Mouse (Mus musculus) heart, embryonic 14.5 days (tissue): ENCODE measurements around the gene Ptpn6. TPM values are rescaled to one million over a fixed set of nuclear protein-coding genes. Genes with fewer than 3 reads are reported as not detected.
A peak's percentile ranks its signal among the peaks of the same experiment; 100 is the strongest.

ENCODE experiments used
- ATAC-seq: fragments of 200-750 bp; cut with Nextera tagmentation; 2 replicates; pipeline ENCODE4 v1.8.0; 2017; ENCODE audit warnings: low read depth, moderate TSS enrichment; ENCODE audit not compliant: insufficient number of reproducible peaks, insufficient read depth, low FRiP score
- H3K27ac ChIP-seq, 2 experiments: fragments of 200-500 bp in 1 of 2; fragments of 300-500 bp in 1 of 2; sonication (generic) in 1 of 2; replicated peaks in 1 of 2; 2 replicates each; pipeline ENCODE4 v1.5.1; 2012 to 2014; ENCODE audit warnings: low read depth in 2 of 2, low read length in 2 of 2, control low read depth in 1 of 2, mild to moderate bottlenecking in 1 of 2, mixed read lengths in 1 of 2; ENCODE audit not compliant: control insufficient read depth in 1 of 2, insufficient read depth in 1 of 2
- H3K27me3 ChIP-seq: fragments of 300-500 bp; sonication (generic); 2 replicates; pipeline ENCODE4 v1.6.1; 2014; ENCODE audit warnings: mild to moderate bottlenecking, low read length, control low read depth; ENCODE audit not compliant: control insufficient read depth, insufficient read depth
- H3K36me3 ChIP-seq: fragments of 300-500 bp; sonication (generic); 2 replicates; pipeline ENCODE4 v1.6.1; 2014; ENCODE audit warnings: mild to moderate bottlenecking, control low read depth, low read length, mixed read lengths; ENCODE audit not compliant: control insufficient read depth, insufficient read depth
- H3K4me1 ChIP-seq, 2 experiments: fragments of 200-500 bp in 1 of 2; fragments of 300-500 bp in 1 of 2; sonication (generic) in 1 of 2; 2 replicates each; pipeline ENCODE4 v1.6.1; 2012 to 2014; ENCODE audit warnings: low read length in 2 of 2, control low read depth in 1 of 2, mixed read lengths in 1 of 2; ENCODE audit not compliant: control insufficient read depth in 2 of 2, insufficient read depth in 2 of 2
- H3K4me2 ChIP-seq: fragments of 300-500 bp; sonication (generic); 2 replicates; pipeline ENCODE4 v1.6.1; 2014; ENCODE audit warnings: mild to moderate bottlenecking, low read length
- H3K4me3 ChIP-seq, 2 experiments: fragments of 200-500 bp in 1 of 2; fragments of 300-500 bp in 1 of 2; sonication (generic) in 1 of 2; 2 replicates each; pipeline ENCODE4 v1.5.1; 2012 to 2014; ENCODE audit warnings: low read length in 2 of 2, mild to moderate bottlenecking in 2 of 2, control low read depth in 1 of 2, low read depth in 1 of 2, moderate library complexity in 1 of 2; ENCODE audit not compliant: control insufficient read depth in 1 of 2, insufficient read depth in 1 of 2
- H3K9ac ChIP-seq: fragments of 300-500 bp; sonication (generic); 2 replicates; pipeline ENCODE4 v1.6.1; 2014; ENCODE audit warnings: mild to moderate bottlenecking, low read length
- H3K9me3 ChIP-seq: fragments of 300-500 bp; sonication (generic); 2 replicates; pipeline ENCODE4 v1.6.1; 2016; ENCODE audit warnings: low read length, control low read depth; ENCODE audit not compliant: control insufficient read depth
- WGBS: fragments of 180-500 bp; shearing (Covaris S2); extraction: QIAGEN DNeasy Blood & Tissue Kit; methylation state at CpG from one replicate; pipeline ENCODE4 v1.1.7; 2014; 5-methylcytosine and 5-hydroxymethylcytosine counted together
- polyA plus RNA-seq: library from polyadenylated mRNA; unstranded; fragments of >200 nt; fragmentation: Nextera tagmentation; extraction: Ambion mirVana; gene quantifications from 2 replicates; pipeline ENCODE4 v1.2.1, GENCODE M21; 2014

Ptpn6 gene
- polyA plus RNA-seq, 1 experiment from 2014 or later: 4.9 TPM

GRCm38 (mm10) chr6:124711824-124712782 lies 26.4 kb downstream of the Ptpn6 start, which contains the start of the genes Emg1 and Phb2:
Emg1 (minus strand) TSS chr6:124712178.
Phb2 (plus strand) TSS chr6:124712336.
- peak within 1 kb of the TSS; percentile 96 for H3K4me2 ChIP-seq
- H3K36me3 ChIP-seq: peaks cover 68% of the 10 kb centered on the region
- ATAC-seq: peak; percentile 97
- H3K27me3 ChIP-seq: no peaks in the 10 kb centered on the region
- H3K9ac ChIP-seq: peak within 1 kb of the TSS; percentile 97
- H3K27ac ChIP-seq: peak within 1 kb of the TSS; percentile 88 to 89
- under 1% methylated on average over 71 of the region's 76 CpGs for WGBS
- peak within 1 kb of the TSS; percentile 63 to 97 for H3K4me3 ChIP-seq
- H3K9me3 ChIP-seq: no peaks in the 10 kb centered on the region
- peaks cover 9 to 29% of the 10 kb centered on the region in 2 experiments for H3K4me1 ChIP-seq

GRCm38 (mm10) chr6:124708289-124708889 lies 30.1 kb downstream of the Ptpn6 start:
- Histone ChIP-seq H3K27me3 (no peaks in the 10 kb centered on the region), H3K36me3 (peaks cover 67% of the 10 kb centered on the region)
- WGBS: 92% methylated on average over 10 of the region's 10 CpGs

GRCm38 (mm10) chr6:124706061-124706627 lies 32.4 kb downstream of the Ptpn6 start:
- ATAC-seq: no peak
- Histone ChIP-seq H3K4me1 (peaks cover 3 to 20% of the 10 kb centered on the region in 2 experiments), H3K36me3 (peaks cover 87% of the 10 kb centered on the region), H3K9me3 (no peaks in the 10 kb centered on the region), H3K4me2 (no peak overlapping the region), H3K4me3 (no peak overlapping the region), H3K9ac (no peak overlapping the region), H3K27me3 (no peaks in the 10 kb centered on the region), H3K27ac (no peak overlapping the region; a peak in 1 of 4 replicates)
- WGBS: 71% methylated on average over 5 of the region's 5 CpGs

More at GRCm38 (mm10) chr6:124708289-124708889, 30.1 kb downstream of the Ptpn6 start:
- no peaks in the 10 kb centered on the region for H3K9me3 ChIP-seq
- ATAC-seq: no peak
- peaks cover 5 to 28% of the 10 kb centered on the region in 2 experiments for H3K4me1 ChIP-seq
- no peak overlapping the region for H3K4me3 ChIP-seq
- no peak overlapping the region for H3K4me2 ChIP-seq
- no peak overlapping the region for H3K9ac ChIP-seq
- no peak overlapping the region for H3K27ac ChIP-seq

GRCm38 (mm10) chr6:124704417-124704816 lies 34.1 kb downstream of the Ptpn6 start:
- Histone ChIP-seq H3K9ac (no peak overlapping the region), H3K27me3 (no peaks in the 10 kb centered on the region), H3K27ac (no peak overlapping the region), H3K36me3 (peaks cover 92% of the 10 kb centered on the region), H3K4me2 (no peak overlapping the region), H3K4me1 (peaks cover 2 to 9% of the 10 kb centered on the region in 2 experiments; a peak in 2 of 4 replicates), H3K9me3 (no peaks in the 10 kb centered on the region), H3K4me3 (no peak overlapping the region)
- 96% methylated on average over 2 of the region's 2 CpGs for WGBS
- no peak for ATAC-seq

GRCm38 (mm10) chr6:124703789-124704188 lies 34.7 kb downstream of the Ptpn6 start:
- Histone ChIP-seq H3K4me3 (no peak overlapping the region), H3K36me3 (peaks cover 92% of the 10 kb centered on the region)
- WGBS: 62% methylated on average over 7 of the region's 7 CpGs

GRCm38 (mm10) chr6:124702784-124703103 lies 35.8 kb downstream of the Ptpn6 start:
- H3K4me1 ChIP-seq: peaks cover 2 to 7% of the 10 kb centered on the region in 2 experiments; a peak in 2 of 4 replicates
- ATAC-seq: no peak; the same call in 1 of the 2 replicates
- no peaks in the 10 kb centered on the region for H3K9me3 ChIP-seq
- 53% methylated on average over 3 of the region's 3 CpGs for WGBS
- H3K9ac ChIP-seq: no peak overlapping the region
- no peak overlapping the region for H3K4me3 ChIP-seq
- no peaks in the 10 kb centered on the region for H3K27me3 ChIP-seq
- H3K4me2 ChIP-seq: no peak overlapping the region
- no peak overlapping the region for H3K27ac ChIP-seq
- peaks cover 90% of the 10 kb centered on the region for H3K36me3 ChIP-seq

More at GRCm38 (mm10) chr6:124703789-124704188, 34.7 kb downstream of the Ptpn6 start:
- H3K4me2 ChIP-seq: no peak overlapping the region
- ATAC-seq: no peak
- no peaks in the 10 kb centered on the region for H3K27me3 ChIP-seq
- H3K9ac ChIP-seq: no peak overlapping the region
- no peaks in the 10 kb centered on the region for H3K9me3 ChIP-seq
- H3K27ac ChIP-seq: no peak overlapping the region
- peaks cover 2 to 7% of the 10 kb centered on the region in 2 experiments; a peak in 2 of 4 replicates for H3K4me1 ChIP-seq

GRCm38 (mm10) chr6:124702102-124702783 lies 36.3 kb downstream of the Ptpn6 start:
- Histone ChIP-seq H3K4me3 (no peak overlapping the region), H3K27me3 (no peaks in the 10 kb centered on the region), H3K9ac (no peak overlapping the region), H3K9me3 (no peaks in the 10 kb centered on the region), H3K36me3 (peaks cover 85% of the 10 kb centered on the region), H3K4me2 (no peak overlapping the region), H3K4me1 (peaks cover 2 to 7% of the 10 kb centered on the region in 2 experiments; a peak in 2 of 4 replicates), H3K27ac (no peak overlapping the region)
- no peak for ATAC-seq
- WGBS: 92% methylated on average over 17 of the region's 17 CpGs
